Mouse (Mus musculus): ENCODE data around the gene Max.

GRCm38 (mm10) chr12:76924904-76925604 lies 36.9 kb downstream of the Max start:
- no peak for TF ChIP-seq HCFC1 (IDR thresholded peaks at IDR 0.05; ENCODE audit: borderline replicate concordance, insufficient read depth, low read length)
- no peak for TF ChIP-seq ZC3H11A (IDR thresholded peaks at IDR 0.05; ENCODE audit: borderline replicate concordance, low read depth, low read length)
